Mouse (Mus musculus) neutrophil, adult 83 days (primary cell): ENCODE data around the gene Ndufa6. TPM values are rescaled to one million over a fixed set of nuclear protein-coding genes. Genes with fewer than 3 reads are reported as not detected.

ENCODE experiments used
- total RNA-seq, 2 experiments: library from RNA; stranded (reverse); gene quantifications; one replicate each; pipeline ENCODE4 v1.2.4; 2023

Ndufa6 gene
- total RNA-seq = 10 to 100 TPM; 85.3 to 97.0 TPM

DNA sequence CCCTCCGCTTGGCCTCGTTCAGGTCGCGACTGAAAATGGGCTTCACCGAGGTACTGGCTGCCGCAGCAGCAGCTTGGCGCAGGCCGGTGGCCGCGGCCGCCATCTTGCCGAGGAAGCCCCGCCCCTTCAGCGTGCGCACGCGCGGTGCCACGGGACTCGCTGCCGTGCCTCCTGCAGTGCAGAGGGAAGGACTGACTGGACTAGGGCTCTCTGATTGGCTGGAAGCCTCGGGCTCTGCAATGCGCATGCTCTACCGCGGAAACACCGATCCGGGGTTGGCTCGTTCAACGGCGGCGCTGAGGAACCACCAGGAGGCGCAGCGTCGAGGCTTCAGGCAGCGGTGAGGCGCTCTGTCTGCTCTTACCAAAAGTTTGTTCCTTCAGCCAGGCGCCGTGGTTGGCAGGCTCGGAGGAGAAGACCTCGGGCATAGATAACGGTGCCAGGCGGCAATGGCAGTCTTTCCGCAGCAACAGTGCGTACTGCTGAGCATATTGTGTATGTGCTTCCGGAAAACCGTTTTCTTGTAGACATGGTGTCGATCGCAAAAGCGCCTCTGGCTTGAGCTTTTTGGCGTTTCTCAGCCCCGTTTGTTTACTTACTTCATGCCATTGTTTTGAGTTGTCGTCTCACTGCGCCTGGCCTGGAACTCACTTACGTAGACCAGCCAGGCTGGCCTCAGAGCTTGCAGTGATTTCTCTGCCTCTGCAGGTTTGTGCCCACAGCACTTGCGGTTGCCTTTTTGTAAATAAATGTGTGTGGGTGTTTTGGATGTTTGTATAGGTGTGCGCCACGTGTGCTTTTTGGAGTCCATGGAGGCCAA is at the start of gene Ndufa6:
Gene Ndufa6, minus strand, starts transcription at position 197 of the 820 bp plus-strand sequence.

DNA sequence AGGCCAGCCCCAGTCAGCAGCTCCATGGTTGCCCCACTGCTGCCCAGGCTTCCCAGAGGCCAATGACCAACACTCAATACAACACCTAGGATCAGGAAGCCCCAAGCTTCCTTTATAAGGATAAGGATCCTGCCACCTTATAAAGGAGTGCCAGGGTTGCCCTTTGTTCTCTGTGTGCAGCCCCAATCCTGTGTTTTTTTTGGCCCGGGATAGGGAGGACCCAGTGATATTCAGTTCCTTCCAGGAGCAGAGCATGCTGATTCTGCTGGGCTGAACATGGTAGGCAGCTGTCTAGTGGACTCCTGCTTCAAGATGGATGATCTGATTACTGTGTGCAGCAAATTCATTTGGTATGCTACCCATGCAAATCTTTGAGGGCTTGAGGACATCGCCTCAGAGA is 39.8 kb upstream of the Ndufa6 start, which contains the start of gene Cyp2d11:
Gene Cyp2d11, minus strand, starts transcription at position 101 of the 400 bp plus-strand sequence.

DNA sequence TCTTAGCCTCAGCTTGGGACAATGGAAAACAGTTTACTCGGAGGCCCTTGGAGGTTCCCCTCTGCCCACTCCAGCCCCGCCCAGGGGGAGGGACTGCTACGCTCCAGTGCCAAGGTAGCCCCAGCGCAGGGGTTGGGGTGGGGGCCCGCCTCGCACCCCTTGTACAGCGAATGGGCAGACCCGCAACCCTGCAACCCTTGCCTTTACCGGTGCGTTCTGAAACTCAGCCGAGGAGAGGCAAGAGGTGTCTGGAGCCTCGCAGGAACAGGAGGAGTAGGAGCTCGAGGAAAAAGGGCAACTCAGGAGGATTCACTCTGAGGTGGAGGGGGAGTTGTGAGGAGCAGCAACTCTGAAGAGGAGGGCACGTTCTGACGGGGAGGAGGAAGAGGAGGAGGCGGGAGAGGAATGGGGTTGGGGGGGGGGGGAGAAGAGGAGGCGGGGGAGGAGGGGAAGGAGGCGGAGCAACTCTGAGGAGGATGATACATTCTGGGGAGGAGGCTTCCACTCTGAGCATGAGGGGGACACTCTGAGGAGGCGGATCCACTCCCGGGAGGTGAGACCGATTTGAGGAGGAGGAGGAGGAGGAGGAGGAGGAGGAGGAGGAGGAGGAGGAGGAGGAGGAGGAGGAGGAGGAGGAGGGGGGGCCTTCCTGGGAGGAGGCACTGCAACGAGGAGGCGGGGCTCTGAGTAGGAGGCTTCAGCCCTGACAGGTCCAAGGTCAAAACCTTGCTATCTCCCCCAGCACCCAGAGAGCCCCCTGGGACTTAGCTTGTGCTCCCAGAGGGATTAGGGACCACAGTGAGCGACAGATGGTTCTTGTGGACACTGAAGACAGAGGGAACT is 26.0 kb upstream of the Ndufa6 start, which contains the start of gene Cyp2d22:
Gene Cyp2d22, minus strand, starts transcription at position 390 of the 843 bp plus-strand sequence.

GRCm38 (mm10) chr15:82338593-82339112 is 15.5 kb downstream of the Ndufa6 start, which contains the start of the genes Naga, Pheta2 and Smdt1:
Naga (minus strand) TSS chr15:82338925.
Pheta2 (plus strand) TSS chr15:82338942.
Smdt1 (plus strand) TSS chr15:82338959.

Other genes starting within 250 kb of the Ndufa6 start
- gene Ccdc134, start 226.4 kb downstream of the Ndufa6 start, total RNA-seq = 10 to 100 TPM in 1 of 2 experiments, 1 to 10 TPM in 1; 9.4 to 12.5 TPM
- gene Srebf2, start 207.1 kb downstream of the Ndufa6 start, total RNA-seq = 10 to 100 TPM; 56.0 to 67.1 TPM
- under 1 TPM in 1 of 2 experiments, not detected in 1; 0.31 TPM for gene Shisa8, start 141.5 kb downstream of the Ndufa6 start, total RNA-seq
- gene Tnfrsf13c, start 130.0 kb downstream of the Ndufa6 start, total RNA-seq = 1 to 10 TPM; 1.2 to 2.0 TPM
- gene Cenpm, start 109.6 kb downstream of the Ndufa6 start, total RNA-seq = 10 to 100 TPM; 11.3 to 21.3 TPM
- gene 1500009C09Rik, start 101.9 kb downstream of the Ndufa6 start, total RNA-seq = not detected
- not detected for gene Sept3, start 79.4 kb downstream of the Ndufa6 start, total RNA-seq
- under 1 TPM in 1 of 2 experiments, not detected in 1; 0.39 TPM for gene Wbp2nl, start 55.4 kb downstream of the Ndufa6 start, total RNA-seq
- 100 to 1,000 TPM in 1 of 2 experiments, 10 to 100 TPM in 1; 87.3 to 111 TPM for gene Naga, start 15.4 kb downstream of the Ndufa6 start, total RNA-seq
- gene Pheta2, start 15.4 kb downstream of the Ndufa6 start, total RNA-seq = 1 to 10 TPM; 2.8 to 4.0 TPM
- gene Smdt1, start 15.4 kb downstream of the Ndufa6 start, total RNA-seq = 10 to 100 TPM; 83.6 to 85.6 TPM
- under 1 TPM; 0.73 to 0.88 TPM for gene Cyp2d22, start 25.9 kb upstream of the Ndufa6 start, total RNA-seq
- not detected for gene Cyp2d11, start 39.7 kb upstream of the Ndufa6 start, total RNA-seq
- not detected for gene Cyp2d10, start 52.9 kb upstream of the Ndufa6 start, total RNA-seq
- gene Cyp2d9, start 79.1 kb upstream of the Ndufa6 start, total RNA-seq = not detected
- gene Cyp2d12, start 200.8 kb upstream of the Ndufa6 start, total RNA-seq = not detected